Mouse (Mus musculus) olfactory bulb, adult 2 months (tissue): ENCODE measurements at regions not wholly inside any gene's neighbourhood (a gene's known extent, or its start where the extent isn't known, plus 50 kb on each side); places are given as distances from the start of the nearest gene placed in this dataset.

ENCODE experiments used
- CTCF ChIP-seq: fragments of 200-500 bp; IDR thresholded peaks from 2 replicates; pipeline ENCODE4 v1.5.1; 2012; ENCODE audit warnings: low read depth, mild to moderate bottlenecking, low read length, moderate library complexity; ENCODE audit not compliant: insufficient read depth
- POLR2A ChIP-seq: fragments of 200-500 bp; IDR thresholded peaks from 2 replicates; pipeline ENCODE4 v1.6.1; 2012; ENCODE audit warnings: mild to moderate bottlenecking, low read depth, low read length, moderate library complexity; ENCODE audit not compliant: insufficient read depth

DNA sequence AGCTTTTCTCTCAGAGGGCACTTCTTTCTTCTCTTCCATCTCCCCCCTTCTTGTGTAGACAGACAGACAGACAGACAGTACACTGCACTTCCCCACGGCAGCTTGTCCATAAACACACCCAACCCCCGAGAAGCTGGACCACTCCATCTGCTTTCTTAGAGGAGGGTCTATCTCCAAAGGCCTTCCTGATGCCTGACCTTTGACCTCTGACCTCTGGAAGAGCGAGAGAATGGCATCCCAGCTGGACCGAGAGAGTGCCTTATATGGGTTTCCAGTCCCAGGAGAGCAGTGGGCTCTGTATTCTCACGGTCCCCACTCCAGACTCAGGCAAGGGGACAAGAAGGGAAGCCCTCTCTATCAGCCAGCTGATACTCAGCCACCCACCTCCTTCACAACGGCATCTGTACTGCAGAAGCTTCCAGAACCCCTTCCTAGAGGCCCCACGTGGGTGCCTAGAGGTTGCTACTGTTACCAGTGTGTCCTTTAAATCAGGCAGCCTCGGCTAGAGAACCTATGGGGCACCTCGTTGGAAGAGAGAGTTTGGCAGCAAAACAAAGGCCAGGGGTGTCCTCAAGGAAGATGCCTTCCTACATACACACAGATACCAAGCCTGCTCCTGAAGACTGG is 54.1 kb upstream of the Foxp4 start:
- TF ChIP-seq CTCF (no peak), POLR2A (no peak)
